Mouse (Mus musculus): Measurements from ENCODE around the gene 1700122O11Rik. TPM values are rescaled to one million over a fixed set of nuclear protein-coding genes. Genes with fewer than 3 reads are reported as not detected.

Gene 1700122O11Rik
- total RNA-seq (2014; fragmentation: Nextera tagmentation): not detected in 2 replicates
- not detected in 2 replicates for total RNA-seq (2017)
- polyA plus RNA-seq (2012): not detected in 2 replicates

GRCm38 (mm10) chr17:48038193-48038592, at the start of gene 1700122O11Rik:
TSS of gene 1700122O11Rik (minus strand) at chr17:48038293.
- Histone ChIP-seq H3K36me3 (replicated peaks) (no peaks in the 10 kb centered on the region), H3K4me1 (ENCODE audit: insufficient read depth, low read depth, low read length) (no peaks in the 10 kb centered on the region), H3K4me3 (ENCODE audit: low read depth, low read length) (no peak within 1 kb of the TSS), H3K9me3 (replicated peaks) (peaks cover 40% of the 10 kb centered on the region), H3K27me3 (ENCODE audit: insufficient read depth, low read length) (no peaks in the 10 kb centered on the region)
- DNase-seq (ENCODE audit: low spot score): no peak
- no peak for ATAC-seq (ENCODE audit: extremely low read depth, insufficient number of reproducible peaks, low FRiP score, poor library complexity, severe bottlenecking)
- TF ChIP-seq TAL1 (conservative IDR thresholded peaks at IDR 0.05; ENCODE audit: low read depth, low read length) (no peak), GATA2 (IDR thresholded peaks at IDR 0.05; ENCODE audit: borderline replicate concordance, low read depth, low read length) (no peak), GATA1 (IDR thresholded peaks at IDR 0.05; ENCODE audit: borderline replicate concordance, low read length) (no peak), CTCF (IDR thresholded peaks at IDR 0.05; ENCODE audit: low read depth, low read length) (no peak), POLR2AphosphoS5 (IDR thresholded peaks at IDR 0.05; ENCODE audit: insufficient replicate concordance, low read depth, low read length) (no peak)

GRCm38 (mm10) chr17:48080626-48081025, 42.5 kb upstream of the 1700122O11Rik start:
- ATAC-seq (ENCODE audit: extremely low read depth, insufficient number of reproducible peaks, low FRiP score, poor library complexity, severe bottlenecking): no peak
- no peak for DNase-seq (ENCODE audit: low spot score)
- TF ChIP-seq CTCF (IDR thresholded peaks at IDR 0.05; ENCODE audit: low read depth, low read length) (no peak), GATA2 (IDR thresholded peaks at IDR 0.05; ENCODE audit: borderline replicate concordance, low read depth, low read length) (no peak), POLR2AphosphoS5 (IDR thresholded peaks at IDR 0.05; ENCODE audit: insufficient replicate concordance, low read depth, low read length) (no peak), GATA1 (IDR thresholded peaks at IDR 0.05; ENCODE audit: borderline replicate concordance, low read length) (no peak), TAL1 (conservative IDR thresholded peaks at IDR 0.05; ENCODE audit: low read depth, low read length) (no peak)
- H3K4me3 ChIP-seq (ENCODE audit: low read depth, low read length): no peak overlapping the region
- no peaks in the 10 kb centered on the region for H3K9me3 ChIP-seq (replicated peaks)
- no peaks in the 10 kb centered on the region for H3K4me1 ChIP-seq (ENCODE audit: insufficient read depth, low read depth, low read length)
- H3K27me3 ChIP-seq (ENCODE audit: insufficient read depth, low read length): no peaks in the 10 kb centered on the region
- H3K36me3 ChIP-seq (replicated peaks): no peaks in the 10 kb centered on the region

- H3K4me3 ChIP-seq (ENCODE audit: low read depth, low read length): no peak overlapping the region
- H3K36me3 ChIP-seq (replicated peaks): no peaks in the 10 kb centered on the region
- peaks cover 3% of the 10 kb centered on the region; the same call in 1 of the 2 replicates for H3K9me3 ChIP-seq (replicated peaks)
- DNase-seq (ENCODE audit: low spot score): no peak
- H3K4me1 ChIP-seq (ENCODE audit: insufficient read depth, low read depth, low read length): no peaks in the 10 kb centered on the region
- no peak for TF ChIP-seq POLR2AphosphoS5 (IDR thresholded peaks at IDR 0.05; ENCODE audit: insufficient replicate concordance, low read depth, low read length)
- TF ChIP-seq CTCF (IDR thresholded peaks at IDR 0.05; ENCODE audit: low read depth, low read length): no peak
- TF ChIP-seq GATA2 (IDR thresholded peaks at IDR 0.05; ENCODE audit: borderline replicate concordance, low read depth, low read length): no peak
- no peak for TF ChIP-seq GATA1 (IDR thresholded peaks at IDR 0.05; ENCODE audit: borderline replicate concordance, low read length)
- no peak for ATAC-seq (ENCODE audit: extremely low read depth, insufficient number of reproducible peaks, low FRiP score, poor library complexity, severe bottlenecking)
- H3K27me3 ChIP-seq (ENCODE audit: insufficient read depth, low read length): no peaks in the 10 kb centered on the region
Measured at GRCm38 (mm10) chr17:48067729-48068128, 29.6 kb upstream of the 1700122O11Rik start.

- H3K4me3 ChIP-seq (ENCODE audit: low read depth, low read length): no peak overlapping the region
- ATAC-seq (ENCODE audit: extremely low read depth, insufficient number of reproducible peaks, low FRiP score, poor library complexity, severe bottlenecking) (no peak), DNase-seq (ENCODE audit: low spot score) (no peak)
- no peaks in the 10 kb centered on the region for H3K4me1 ChIP-seq (ENCODE audit: insufficient read depth, low read depth, low read length)
- H3K9me3 ChIP-seq (replicated peaks): peaks cover 3% of the 10 kb centered on the region; the same call in 1 of the 2 replicates
- TF ChIP-seq CTCF (IDR thresholded peaks at IDR 0.05; ENCODE audit: low read depth, low read length) (no peak), GATA1 (IDR thresholded peaks at IDR 0.05; ENCODE audit: borderline replicate concordance, low read length) (no peak), POLR2AphosphoS5 (IDR thresholded peaks at IDR 0.05; ENCODE audit: insufficient replicate concordance, low read depth, low read length) (no peak), TAL1 (conservative IDR thresholded peaks at IDR 0.05; ENCODE audit: low read depth, low read length) (no peak), GATA2 (IDR thresholded peaks at IDR 0.05; ENCODE audit: borderline replicate concordance, low read depth, low read length) (no peak)
- no peaks in the 10 kb centered on the region for H3K36me3 ChIP-seq (replicated peaks)
- H3K27me3 ChIP-seq (ENCODE audit: insufficient read depth, low read length): no peaks in the 10 kb centered on the region
Measured at GRCm38 (mm10) chr17:48067083-48067614, 29.1 kb upstream of the 1700122O11Rik start.

- Histone ChIP-seq H3K4me1 (ENCODE audit: insufficient read depth, low read depth, low read length) (no peaks in the 10 kb centered on the region), H3K9me3 (replicated peaks) (peaks cover 3% of the 10 kb centered on the region; the same call in 1 of the 2 replicates), H3K4me3 (ENCODE audit: low read depth, low read length) (no peak overlapping the region), H3K36me3 (replicated peaks) (no peaks in the 10 kb centered on the region), H3K27me3 (ENCODE audit: insufficient read depth, low read length) (no peaks in the 10 kb centered on the region)
- ATAC-seq (ENCODE audit: extremely low read depth, insufficient number of reproducible peaks, low FRiP score, poor library complexity, severe bottlenecking): no peak
- DNase-seq (ENCODE audit: low spot score): no peak
- TF ChIP-seq GATA2 (IDR thresholded peaks at IDR 0.05; ENCODE audit: borderline replicate concordance, low read depth, low read length) (no peak), GATA1 (IDR thresholded peaks at IDR 0.05; ENCODE audit: borderline replicate concordance, low read length) (no peak), POLR2AphosphoS5 (IDR thresholded peaks at IDR 0.05; ENCODE audit: insufficient replicate concordance, low read depth, low read length) (no peak), CTCF (IDR thresholded peaks at IDR 0.05; ENCODE audit: low read depth, low read length) (no peak), TAL1 (conservative IDR thresholded peaks at IDR 0.05; ENCODE audit: low read depth, low read length) (no peak)
Measured at GRCm38 (mm10) chr17:48065081-48065501, 27.0 kb upstream of the 1700122O11Rik start.

GRCm38 (mm10) chr17:48064196-48064843, 26.2 kb upstream of the 1700122O11Rik start:
- peaks cover 3% of the 10 kb centered on the region; the same call in 1 of the 2 replicates for H3K9me3 ChIP-seq (replicated peaks)
- no peak overlapping the region for H3K4me3 ChIP-seq (ENCODE audit: low read depth, low read length)
- ATAC-seq (ENCODE audit: extremely low read depth, insufficient number of reproducible peaks, low FRiP score, poor library complexity, severe bottlenecking) (no peak), DNase-seq (ENCODE audit: low spot score) (no peak)
- no peak for TF ChIP-seq GATA1 (IDR thresholded peaks at IDR 0.05; ENCODE audit: borderline replicate concordance, low read length)
- TF ChIP-seq GATA2 (IDR thresholded peaks at IDR 0.05; ENCODE audit: borderline replicate concordance, low read depth, low read length): no peak
- no peak for TF ChIP-seq CTCF (IDR thresholded peaks at IDR 0.05; ENCODE audit: low read depth, low read length)
- TF ChIP-seq TAL1 (conservative IDR thresholded peaks at IDR 0.05; ENCODE audit: low read depth, low read length): no peak
- TF ChIP-seq POLR2AphosphoS5 (IDR thresholded peaks at IDR 0.05; ENCODE audit: insufficient replicate concordance, low read depth, low read length): no peak
- H3K27me3 ChIP-seq (ENCODE audit: insufficient read depth, low read length): no peaks in the 10 kb centered on the region
- no peaks in the 10 kb centered on the region for H3K4me1 ChIP-seq (ENCODE audit: insufficient read depth, low read depth, low read length)
- H3K36me3 ChIP-seq (replicated peaks): no peaks in the 10 kb centered on the region
